Mouse (Mus musculus) R1 (cell line): ENCODE data around the gene Lrrc19.
"Not testable (repeated sequence)": the region's sequence is repeated elsewhere in the genome, so short reads cannot be mapped to it uniquely, and the experiment has no call there.

Experiments
- DNase-seq: peaks from one replicate; pipeline ENCODE4 v3.0.0-alpha.2; 2018; ENCODE audit warnings: low read depth, low spot score

Gene Lrrc19

DNA sequence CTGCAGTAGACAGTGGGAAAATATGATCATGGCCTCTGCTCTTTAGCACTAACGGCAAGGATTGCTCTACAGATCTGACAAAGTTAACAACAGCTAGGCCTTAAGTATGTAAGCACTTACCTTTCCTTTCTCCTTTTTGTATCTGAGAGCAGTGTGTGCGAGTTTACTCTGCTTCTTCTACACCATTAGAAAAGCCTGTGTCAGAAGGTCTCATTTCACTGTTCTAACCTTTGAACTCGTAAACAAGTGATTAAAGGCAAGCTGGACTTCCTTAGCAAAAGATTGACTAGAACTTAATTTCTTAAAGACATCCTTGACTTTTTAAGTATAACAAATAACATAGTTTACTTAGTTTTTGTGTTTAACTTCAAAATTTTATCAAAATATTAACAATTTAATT, at the start of gene Lrrc19:
Lrrc19 (minus strand) TSS at position 225 of the 400 bp plus-strand sequence.
- DNase-seq = no peak

DNA sequence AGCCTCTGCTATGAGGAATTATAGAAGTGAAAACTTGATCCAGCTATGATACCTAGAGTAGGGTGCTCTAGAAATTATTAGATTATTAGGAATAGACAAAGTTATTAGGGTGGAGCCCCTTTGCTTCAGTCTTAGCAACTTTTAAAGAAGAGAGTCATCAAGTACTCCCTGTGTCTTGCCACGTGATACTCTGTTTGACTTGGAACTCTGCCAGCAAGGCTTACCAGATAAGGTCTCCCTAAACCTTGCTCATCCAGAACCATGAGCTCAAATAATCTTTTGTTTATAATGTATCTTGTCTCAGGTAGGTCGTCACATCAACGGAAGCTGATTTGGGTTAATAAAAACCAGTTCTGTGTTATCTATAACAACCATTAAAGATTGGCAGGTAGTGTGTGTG, 46.4 kb upstream of the Lrrc19 start:
- DNase-seq = no peak

DNA sequence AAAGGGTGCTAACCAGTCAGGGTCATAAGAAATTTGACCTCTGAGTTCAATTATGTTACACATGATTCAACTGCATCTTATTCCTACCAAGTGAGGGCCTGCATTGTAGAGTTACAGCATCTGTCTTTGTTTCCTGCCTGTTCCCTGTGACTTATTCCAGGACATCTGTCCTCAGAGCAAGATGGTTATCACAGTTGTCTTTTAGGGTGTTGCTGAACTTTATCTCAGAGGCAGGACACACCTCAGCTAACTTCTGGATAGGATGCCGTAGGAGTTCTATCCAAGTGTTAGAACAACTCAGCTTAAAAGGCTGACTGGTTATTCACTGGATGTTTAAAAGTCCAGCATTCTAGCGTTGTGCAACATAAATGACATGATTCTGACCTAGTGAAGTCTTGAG, 42.2 kb upstream of the Lrrc19 start:
- DNase-seq = no peak

DNA sequence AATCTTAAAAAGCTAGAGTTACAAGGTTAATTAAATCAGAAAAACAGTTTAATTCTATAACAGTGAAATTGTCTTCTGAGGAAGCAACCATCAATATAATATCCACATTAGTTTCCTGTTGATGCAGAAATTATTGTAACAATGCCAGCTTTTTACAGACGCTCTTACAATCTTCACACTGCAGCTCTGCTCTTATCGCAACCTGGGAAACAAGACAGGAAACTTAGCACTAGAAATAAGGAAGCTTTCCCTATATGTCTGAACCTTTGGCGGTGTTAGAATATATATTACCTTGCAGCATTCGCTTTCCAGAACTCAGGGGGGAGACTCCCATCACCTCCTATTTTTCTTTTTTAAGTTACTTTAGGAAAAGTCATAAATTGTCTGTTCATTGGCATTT, 41.1 kb upstream of the Lrrc19 start:
- no peak for DNase-seq

DNA sequence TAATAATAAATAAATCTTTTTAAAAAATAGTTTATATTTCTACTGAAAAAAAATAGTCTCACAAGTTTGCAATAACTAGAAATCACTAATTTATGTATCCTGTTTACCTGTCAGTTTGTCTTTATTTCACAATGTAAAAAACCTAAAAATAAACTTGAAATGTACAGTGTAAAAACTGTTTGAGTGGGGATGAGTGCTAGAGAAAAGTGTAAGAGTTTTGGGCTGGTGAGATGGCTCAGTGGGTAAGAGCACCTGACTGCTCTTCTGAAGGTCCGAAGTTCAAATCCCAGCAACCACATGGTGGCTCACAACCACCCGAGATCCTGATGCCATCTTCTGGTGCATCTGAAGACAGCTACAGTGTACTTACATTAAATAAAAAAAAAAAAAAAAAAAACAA, 39.9 kb upstream of the Lrrc19 start:
- not testable (repeated sequence) for DNase-seq

DNA sequence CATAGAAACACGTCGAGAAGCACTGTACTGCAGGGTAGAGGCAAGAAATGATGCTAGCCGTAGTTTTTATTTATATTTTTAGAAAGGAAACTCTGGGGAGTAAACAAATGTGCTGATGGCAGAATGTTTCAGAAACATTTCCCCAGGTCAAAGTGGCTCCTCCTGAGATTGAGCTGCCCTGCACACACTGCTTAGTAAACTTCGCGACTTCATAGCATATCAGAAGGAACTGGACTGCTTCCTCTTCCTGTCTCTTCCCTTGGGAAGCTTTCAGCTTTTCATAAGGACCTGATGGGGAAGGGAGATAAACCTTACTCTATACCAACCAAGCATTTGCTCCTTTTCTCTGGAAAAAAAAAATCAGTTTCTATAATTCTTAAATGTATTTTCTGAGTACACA, 33.4 kb upstream of the Lrrc19 start:
- DNase-seq = no peak

DNA sequence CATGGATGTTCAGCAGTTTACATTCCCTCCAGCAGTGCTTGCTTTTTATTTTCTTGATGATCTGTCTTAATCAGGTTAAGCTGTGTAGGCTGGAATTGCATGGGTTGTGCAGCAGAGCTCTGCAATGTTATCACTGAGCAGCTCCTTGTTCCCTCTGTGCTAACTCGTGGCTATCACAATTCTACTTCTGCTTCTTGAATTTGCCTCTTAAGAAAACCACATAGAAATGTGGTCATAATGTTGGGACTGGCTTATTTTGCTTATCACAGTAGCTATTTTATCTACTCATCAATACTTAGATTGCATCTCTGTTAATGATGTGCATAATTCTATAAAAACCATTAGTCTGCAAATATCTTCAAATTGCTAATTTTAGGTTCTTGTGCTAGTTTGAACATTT, 32.1 kb upstream of the Lrrc19 start:
- DNase-seq = no peak

DNA sequence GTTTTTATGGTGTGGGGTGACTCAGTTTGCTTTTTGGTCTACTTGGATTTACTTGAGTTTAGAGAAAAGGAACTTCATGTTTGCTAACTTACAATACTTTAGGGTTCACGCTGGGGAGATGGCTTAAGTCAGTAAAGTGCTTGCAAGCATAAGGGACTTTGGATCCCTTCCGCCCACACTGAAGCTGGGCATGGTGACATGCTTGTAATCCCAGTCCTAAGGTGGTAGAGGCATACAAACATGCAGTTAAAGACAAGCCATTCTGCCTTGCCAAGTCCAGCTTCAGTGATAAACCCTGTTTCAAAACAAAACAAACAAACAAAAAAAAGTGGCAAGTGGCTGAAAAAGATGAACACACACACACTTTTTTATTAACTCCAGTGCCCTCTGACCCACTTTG, 31.2 kb upstream of the Lrrc19 start:
- no peak for DNase-seq

DNA sequence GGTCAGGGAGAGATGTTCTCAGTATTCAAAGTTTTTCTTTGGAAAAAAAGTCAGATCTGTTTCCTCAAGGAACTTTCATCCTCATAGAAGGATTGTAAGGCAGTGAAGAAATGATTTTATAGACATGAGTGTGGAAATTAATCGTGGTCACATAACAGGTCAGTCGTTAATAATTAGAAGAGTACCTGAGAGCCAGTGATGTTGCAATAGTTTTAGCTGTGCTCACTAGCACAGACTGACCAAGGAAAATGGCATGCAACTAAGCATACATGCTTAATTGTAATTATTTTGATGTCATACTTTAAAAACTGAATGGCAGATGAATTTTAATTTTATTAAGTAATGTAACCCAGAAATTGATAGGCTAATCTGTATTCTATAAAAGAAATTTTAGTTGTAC, 30.7 kb upstream of the Lrrc19 start:
- no peak for DNase-seq

DNA sequence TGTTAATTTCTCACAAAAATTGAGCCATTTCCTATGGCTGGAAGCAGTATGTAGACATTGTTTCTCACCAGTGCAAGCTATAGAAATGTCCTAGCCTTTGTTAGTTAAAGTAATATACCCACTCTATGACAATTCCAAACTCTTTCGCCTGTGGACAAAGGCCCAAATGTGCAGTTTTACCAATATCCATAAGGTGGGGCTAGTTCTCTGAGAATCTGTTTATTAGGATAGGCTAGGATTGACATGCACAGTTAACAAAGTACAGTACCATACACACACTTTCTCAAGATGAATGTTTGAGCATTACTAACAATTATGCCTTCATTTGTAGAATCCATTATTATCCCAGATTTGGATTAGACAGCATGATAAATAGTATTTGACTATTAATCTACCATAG, 19.8 kb upstream of the Lrrc19 start:
- peak; percentile 51 for DNase-seq

DNA sequence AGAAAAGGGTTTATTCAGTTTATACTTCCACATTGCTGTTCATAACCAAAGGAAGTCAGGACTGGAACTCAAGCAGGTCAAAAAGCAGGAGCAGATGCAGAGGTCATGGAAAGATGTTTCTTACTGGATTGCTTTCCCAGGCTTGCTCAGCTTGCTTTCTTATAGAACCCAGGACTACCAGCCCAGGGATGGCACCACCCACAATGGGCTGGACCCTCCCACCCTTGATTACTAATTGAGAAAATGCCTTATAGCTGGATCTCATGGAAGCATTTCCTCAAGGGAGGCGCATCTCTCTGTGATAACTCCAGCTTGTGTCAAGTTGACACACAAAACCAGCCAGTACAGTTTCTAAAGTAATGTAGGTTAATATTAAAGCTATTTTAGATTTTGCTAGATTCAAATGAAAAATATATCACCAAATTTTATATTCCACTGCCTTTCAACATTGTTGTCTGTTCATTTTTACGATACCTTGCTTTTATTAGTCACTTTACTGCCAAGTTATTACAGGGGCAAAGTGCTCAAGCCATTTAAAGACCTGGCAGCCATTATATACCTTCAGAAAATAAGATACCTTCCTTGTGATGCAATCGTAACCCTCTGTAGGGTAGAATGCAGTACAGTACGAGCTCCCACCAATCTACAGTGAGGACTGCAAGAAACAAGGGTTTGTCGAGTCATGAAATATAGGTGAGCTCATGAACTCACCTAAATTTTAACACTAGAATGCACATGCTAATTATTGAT, 657 bp upstream of the Lrrc19 start:
- DNase-seq = not testable (repeated sequence)

DNA sequence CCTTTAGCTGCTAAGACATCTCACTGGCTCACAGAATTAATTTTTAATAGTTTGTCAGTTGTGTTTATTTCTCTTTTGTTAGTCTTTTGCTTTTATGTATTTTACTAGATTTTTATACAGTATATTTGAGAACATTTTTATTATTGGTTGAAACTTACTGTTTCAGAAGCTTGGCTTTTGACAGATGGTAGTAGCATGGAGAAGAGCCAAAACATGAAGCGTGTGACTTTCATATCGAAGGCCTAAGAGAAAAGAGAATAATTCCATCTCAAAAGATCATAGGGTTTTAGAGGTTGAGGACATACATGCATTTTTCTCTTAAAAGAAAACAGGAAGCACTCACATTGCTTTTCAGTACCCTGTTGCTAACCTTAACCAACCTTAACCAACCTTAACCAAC, 6.8 kb downstream of the Lrrc19 start:
- DNase-seq = no peak

DNA sequence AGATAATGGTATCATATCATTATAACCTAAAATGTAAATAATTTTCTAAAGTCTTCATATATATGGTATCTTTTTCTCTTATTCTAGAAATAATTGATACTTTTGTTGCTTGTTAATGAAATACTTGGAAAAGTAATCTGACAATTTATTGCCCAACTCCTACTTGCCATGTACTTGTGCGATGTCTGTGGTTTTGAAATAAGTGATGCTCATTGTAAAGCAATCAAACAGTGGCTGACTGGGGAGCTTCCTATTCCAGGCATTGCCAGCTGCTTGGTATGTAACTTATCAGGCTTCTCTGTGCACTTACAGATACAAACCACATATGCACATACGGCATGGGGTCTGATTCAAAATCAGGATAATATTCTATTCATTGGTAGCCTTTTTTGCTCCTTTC, 29.9 kb downstream of the Lrrc19 start:
- no peak for DNase-seq

DNA sequence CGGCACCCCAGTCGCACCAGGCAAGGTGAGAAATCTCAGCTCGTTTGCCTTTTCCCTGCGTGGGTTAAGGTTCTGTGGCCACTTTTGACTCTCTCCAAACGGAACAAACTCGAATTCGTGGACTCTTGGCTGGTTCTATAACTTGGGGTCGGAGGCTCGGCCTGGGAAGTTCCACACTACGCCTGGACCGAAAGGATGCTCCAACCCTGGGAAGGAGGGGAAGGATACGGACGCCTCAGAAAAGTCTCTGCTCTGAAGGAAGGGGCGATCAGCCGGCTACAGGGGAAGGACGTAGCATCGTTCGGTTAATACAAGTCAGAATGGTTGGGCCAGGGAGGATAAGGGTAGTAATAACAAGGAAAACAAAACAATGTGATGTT, 35.3 kb downstream of the Lrrc19 start:
- no peak for DNase-seq

DNA sequence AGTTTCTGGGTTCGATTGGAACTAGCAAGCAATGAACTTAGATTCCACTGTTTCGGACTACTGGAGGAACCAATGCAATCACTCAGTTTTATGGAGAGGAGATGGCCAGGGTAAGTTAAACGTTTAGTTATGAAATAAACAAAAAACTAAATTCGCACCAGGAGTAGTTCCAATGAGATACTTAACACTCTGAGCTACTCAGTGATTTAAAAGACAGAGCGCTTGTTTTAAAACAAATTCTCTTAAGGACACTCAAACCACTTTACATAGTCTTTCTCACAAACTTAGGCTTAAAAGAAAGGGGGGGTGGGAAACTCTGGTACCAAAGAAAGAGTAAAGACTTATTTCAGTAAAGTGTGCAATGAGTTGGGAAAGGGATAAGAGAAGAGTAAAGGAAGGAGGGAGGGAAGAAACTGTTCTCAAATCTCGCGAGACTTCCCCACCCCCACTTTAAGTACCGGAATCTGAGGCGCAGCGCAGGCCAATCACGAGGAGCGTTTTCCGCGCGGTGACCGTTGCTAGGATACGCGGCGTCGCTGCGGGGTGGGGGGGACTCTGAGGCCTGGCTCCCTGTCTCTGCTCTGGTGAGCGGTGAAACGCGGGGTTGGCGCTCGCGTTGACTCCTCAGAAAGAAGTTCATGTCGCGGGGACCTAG, 35.8 kb downstream of the Lrrc19 start, which contains the start of gene Ift74:
Ift74 (plus strand) TSS at position 520 of the 655 bp plus-strand sequence.
- DNase-seq = peak; percentile 97

DNA sequence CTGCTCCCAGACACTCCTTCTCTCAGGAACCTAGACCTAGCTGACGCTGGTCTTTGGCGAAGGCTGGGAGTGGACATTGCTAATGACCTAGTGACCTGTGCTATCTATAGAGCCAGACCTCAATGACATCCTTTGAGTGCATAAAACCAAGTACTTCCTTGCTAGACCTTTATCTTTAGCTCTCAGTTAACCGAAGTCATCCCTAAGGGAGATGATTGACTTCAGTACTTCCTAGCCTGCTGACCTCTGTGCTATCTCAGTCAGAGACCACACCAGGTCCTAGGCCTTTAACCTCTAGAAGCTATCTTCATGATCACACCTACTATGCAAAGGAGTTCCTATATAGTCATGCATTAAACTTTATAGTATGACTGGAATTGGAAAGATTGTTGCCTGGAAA, 39.6 kb downstream of the Lrrc19 start:
- DNase-seq = no peak

DNA sequence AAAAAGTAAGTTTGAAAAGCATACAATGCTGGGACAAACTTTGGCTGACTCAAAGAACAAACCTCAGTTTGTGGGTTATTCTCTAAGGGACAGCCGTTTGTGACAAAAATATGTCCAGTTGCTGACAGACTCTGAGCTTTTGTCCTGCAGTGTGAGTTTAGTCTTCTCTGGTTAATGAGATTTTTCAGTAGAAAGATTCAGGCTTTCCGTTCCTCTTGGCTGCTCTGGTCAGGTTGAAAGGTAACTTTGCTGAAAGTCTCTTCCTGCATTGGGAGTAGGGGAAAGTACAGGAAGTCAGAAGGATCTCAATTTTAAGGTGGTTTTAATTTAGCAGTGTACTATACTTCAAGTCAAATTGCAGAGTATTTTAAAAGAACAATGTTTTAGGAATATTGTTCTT, 44.4 kb downstream of the Lrrc19 start:
- DNase-seq = no peak

DNA sequence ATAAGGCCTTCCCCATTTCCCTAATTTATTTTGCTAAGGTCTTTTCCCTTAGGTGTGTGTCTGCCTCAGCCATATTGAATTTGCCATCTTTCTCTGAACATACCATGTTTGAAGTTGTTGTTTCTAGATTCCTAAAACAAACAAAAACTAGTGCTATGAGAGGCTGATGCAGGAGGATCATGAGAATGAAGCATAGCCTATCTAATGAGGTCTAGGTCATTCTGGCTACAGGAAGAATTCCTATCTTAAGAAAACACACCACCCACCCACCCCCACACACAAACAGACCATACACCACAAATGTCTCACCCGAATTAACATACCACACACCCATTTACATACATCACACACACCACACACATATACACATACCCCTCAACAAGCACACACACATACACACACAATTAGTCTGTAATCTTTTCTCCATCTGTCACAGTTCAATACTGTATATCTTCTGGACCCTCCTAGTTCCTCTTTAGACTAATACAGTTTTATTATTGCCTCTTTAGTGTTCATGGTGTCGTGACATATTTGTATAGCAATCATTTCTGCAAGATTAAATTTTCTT, 45.4 kb downstream of the Lrrc19 start:
- no peak for DNase-seq

DNA sequence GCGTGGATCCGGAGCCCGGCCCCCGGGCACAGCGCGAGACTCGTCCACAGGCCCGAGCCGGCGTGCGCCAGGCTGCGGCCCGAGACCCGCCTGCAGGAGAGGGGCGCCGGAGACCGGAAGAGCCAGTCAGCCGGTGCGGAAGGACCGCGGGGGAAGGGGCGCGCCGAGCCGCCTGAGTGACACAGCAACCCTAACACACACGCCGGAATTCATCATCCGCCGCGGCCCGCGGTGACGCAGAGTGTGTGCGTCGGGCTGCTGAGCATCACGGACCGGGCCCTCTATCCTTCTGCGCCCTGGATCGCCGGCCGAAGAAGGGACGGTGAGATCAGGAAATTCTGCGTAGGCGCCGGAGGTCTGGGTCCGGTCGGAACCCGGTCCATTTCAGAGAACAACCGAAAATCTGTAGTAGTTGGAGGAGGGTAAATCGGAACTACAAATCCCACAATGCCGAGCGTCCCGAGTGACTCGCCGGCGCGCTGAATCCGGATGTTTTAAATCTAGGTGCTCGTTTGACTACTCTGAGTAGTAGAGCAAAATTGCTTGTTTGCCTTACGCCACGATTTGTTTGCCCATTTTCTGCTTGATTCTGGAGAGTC, 46.8 kb downstream of the Lrrc19 start, which contains the start of gene Plaa:
Plaa (minus strand) TSS at position 214 of the 599 bp plus-strand sequence.
- peak; percentile 92 for DNase-seq

DNA sequence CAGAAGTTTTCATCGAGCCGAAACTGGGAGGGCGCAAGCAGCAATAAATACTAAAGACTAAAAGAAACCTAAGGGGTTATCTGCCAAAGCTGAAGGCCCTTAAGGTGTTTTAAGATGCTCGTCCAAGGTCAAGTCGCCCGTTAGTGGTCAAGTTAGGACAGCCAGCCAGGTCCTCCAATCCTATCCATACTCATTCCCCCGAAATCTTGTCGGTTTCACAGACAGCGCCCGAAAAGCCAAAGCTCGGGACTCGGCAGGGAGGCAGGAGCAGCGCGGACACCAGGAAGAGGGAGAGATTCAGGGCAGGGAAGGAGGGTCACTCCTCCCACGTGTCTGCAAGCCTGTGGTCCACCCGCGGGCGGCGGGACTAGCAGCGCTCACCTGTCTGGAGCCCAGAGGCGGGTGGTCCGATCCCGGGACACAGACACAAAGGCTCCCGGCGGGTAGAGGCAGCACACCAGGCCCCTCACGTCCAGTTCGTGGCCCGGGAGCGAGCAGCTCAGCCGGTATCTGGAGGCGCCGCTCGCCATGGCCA, 47.4 kb downstream of the Lrrc19 start:
- peak; percentile 71 for DNase-seq

DNA sequence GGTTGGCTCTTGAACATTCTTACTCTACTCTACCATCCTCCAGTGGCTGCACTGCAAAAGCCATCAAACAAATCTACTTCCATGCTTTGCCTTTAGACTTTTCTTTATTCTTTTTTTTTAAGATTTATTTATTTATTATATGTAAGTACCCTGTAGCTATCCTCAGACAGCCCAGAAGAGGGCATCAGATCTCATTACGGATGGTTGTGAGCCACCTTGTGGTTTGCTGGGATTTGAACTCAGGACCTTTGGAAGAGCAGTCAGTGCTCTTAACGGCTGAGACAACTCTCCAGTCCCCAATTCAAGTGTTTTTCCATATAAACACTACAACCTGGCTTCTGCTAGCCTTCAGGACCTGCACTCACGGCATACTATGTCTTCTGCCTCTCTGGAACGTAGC, 48.5 kb downstream of the Lrrc19 start:
- peak; percentile 39 for DNase-seq

DNA sequence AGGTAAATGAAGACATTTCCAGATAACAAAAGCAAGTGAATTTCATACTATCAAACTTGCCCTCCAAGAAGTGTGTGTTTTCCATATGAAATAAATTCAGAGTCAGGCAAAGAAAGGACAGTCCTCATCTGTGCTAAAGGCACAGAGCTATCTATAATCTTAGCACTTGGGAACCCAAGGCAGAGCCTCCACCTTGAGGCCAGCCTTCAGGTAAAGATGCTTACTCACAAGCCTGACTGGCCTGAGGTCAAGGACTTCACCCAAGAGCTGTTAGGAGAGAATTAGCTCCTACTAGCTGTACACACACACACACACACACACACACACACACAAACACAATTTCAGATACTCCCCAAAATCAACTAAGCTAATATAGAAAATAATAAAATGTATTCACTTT, 57.2 kb downstream of the Lrrc19 start:
- no peak for DNase-seq
